Mouse (Mus musculus) CH12.LX (cell line): Measurements from ENCODE around the gene Cyp4f40. TPM values are rescaled to one million over a fixed set of nuclear protein-coding genes. Genes with fewer than 3 reads are reported as not detected.
"Not testable (repeated sequence)": the region's sequence is repeated elsewhere in the genome, so short reads cannot be mapped to it uniquely, and the experiment has no call there.

Source experiments
- DNase-seq: peaks from one replicate; pipeline ENCODE4 v3.0.0-alpha.2; 2013; ENCODE audit errors: extremely low read depth
- H3K27ac ChIP-seq: 2 replicates; pipeline ENCODE4 v1.5.1; 2012; ENCODE audit warnings: low read depth, mild to moderate bottlenecking, control low read depth, moderate library complexity; ENCODE audit not compliant: insufficient read depth
- H3K27me3 ChIP-seq: replicated peaks from 2 replicates; pipeline ENCODE3; 2012; ENCODE audit warnings: inconsistent platforms
- H3K36me3 ChIP-seq, 2 experiments: replicated peaks in 1 of 2; 2 replicates each; pipeline versions ENCODE3 to v1.6.1; 2012; ENCODE audit warnings: inconsistent platforms in 1 of 2, low read length in 1 of 2, mild to moderate bottlenecking in 1 of 2, mixed read lengths in 1 of 2, moderate library complexity in 1 of 2; ENCODE audit not compliant: control insufficient read depth in 1 of 2, insufficient read depth in 1 of 2
- H3K4me1 ChIP-seq, 2 experiments: 2 replicates each; pipeline ENCODE4 v1.6.1; 2012; ENCODE audit warnings: inconsistent platforms in 1 of 2, moderate library complexity in 1 of 2; ENCODE audit not compliant: insufficient read depth in 2 of 2, control insufficient read depth in 1 of 2
- H3K4me2 ChIP-seq: 2 replicates; pipeline ENCODE4 v1.6.1; 2012; ENCODE audit warnings: low read depth, mild to moderate bottlenecking, control low read depth; ENCODE audit not compliant: poor library complexity, insufficient read depth, severe bottlenecking
- H3K4me3 ChIP-seq, 3 experiments: fragments of 150-350 bp in 1 of 3; sonication (generic) in 1 of 3; replicated peaks in 1 of 3; 2 replicates each; pipeline versions ENCODE3 to v1.5.1; 2011 to 2012; ENCODE audit warnings: low read depth in 2 of 3, low read length in 2 of 3, mild to moderate bottlenecking in 2 of 3, moderate library complexity in 2 of 3, control low read depth in 1 of 3, improper control_type of control experiment in 1 of 3, inconsistent platforms in 1 of 3, mixed read lengths in 1 of 3; ENCODE audit not compliant: poor library complexity in 1 of 3
- H3K79me2 ChIP-seq: replicated peaks from 2 replicates; pipeline ENCODE4 v1.6.1; 2012; ENCODE audit warnings: mild to moderate bottlenecking, moderate library complexity; ENCODE audit not compliant: control insufficient read depth, poor library complexity, insufficient read depth, severe bottlenecking; ENCODE audit errors: extremely low read depth
- H3K9ac ChIP-seq: 2 replicates; pipeline ENCODE4 v1.6.1; 2012; ENCODE audit warnings: low read depth, mild to moderate bottlenecking, control low read depth, moderate library complexity; ENCODE audit not compliant: insufficient read depth
- H3K9me3 ChIP-seq: replicated peaks from 2 replicates; pipeline ENCODE3; 2012; ENCODE audit warnings: low read length, inconsistent platforms, mixed read lengths
- CTCF ChIP-seq, 2 experiments: IDR thresholded peaks in 1 of 2; conservative IDR thresholded peaks in 1 of 2; 2 replicates each; pipeline ENCODE4 v1.5.1; 2011 to 2012; ENCODE audit warnings: low read depth in 2 of 2, low read length in 2 of 2, improper control_type of control experiment in 1 of 2, inconsistent platforms in 1 of 2, mild to moderate bottlenecking in 1 of 2, moderate library complexity in 1 of 2
- JUN ChIP-seq: IDR thresholded peaks from 2 replicates; pipeline ENCODE4 v1.6.1; 2011; ENCODE audit warnings: low read depth, mild to moderate bottlenecking, low read length, improper control_type of control experiment, moderate library complexity; ENCODE audit not compliant: insufficient read depth
- JUND ChIP-seq: conservative IDR thresholded peaks from 2 replicates; pipeline ENCODE4 v1.6.1; 2011; ENCODE audit warnings: low read depth, low read length, improper control_type of control experiment
- KAT2A ChIP-seq: IDR thresholded peaks from 2 replicates; pipeline ENCODE4 v1.6.1; 2012; ENCODE audit warnings: low read length, improper control_type of control experiment, inconsistent platforms; ENCODE audit not compliant: insufficient replicate concordance
- MAX ChIP-seq: IDR thresholded peaks from 2 replicates; pipeline ENCODE4 v1.6.1; 2011; ENCODE audit warnings: low read length, improper control_type of control experiment
- MEF2A ChIP-seq: IDR thresholded peaks from 2 replicates; pipeline ENCODE4 v1.6.1; 2014; ENCODE audit warnings: low read depth, mild to moderate bottlenecking, inconsistent platforms, low read length, improper control_type of control experiment, borderline replicate concordance
- MXI1 ChIP-seq: IDR thresholded peaks from 2 replicates; pipeline ENCODE4 v1.6.1; 2011; ENCODE audit warnings: mild to moderate bottlenecking, low read depth, low read length, improper control_type of control experiment
- NRF1 ChIP-seq: IDR thresholded peaks from 2 replicates; pipeline ENCODE4 v1.6.1; 2014; ENCODE audit warnings: low read depth, mild to moderate bottlenecking, inconsistent platforms, low read length, improper control_type of control experiment, moderate library complexity
- RAD21 ChIP-seq: IDR thresholded peaks from 2 replicates; pipeline ENCODE4 v1.6.1; 2011; ENCODE audit warnings: low read depth, mild to moderate bottlenecking, low read length, improper control_type of control experiment, moderate library complexity
- RCOR1 ChIP-seq: conservative IDR thresholded peaks from 2 replicates; pipeline ENCODE4 v1.6.1; 2012; ENCODE audit warnings: low read depth, mild to moderate bottlenecking, inconsistent platforms, low read length, improper control_type of control experiment
- USF1 ChIP-seq: IDR thresholded peaks from 2 replicates; pipeline ENCODE4 v1.6.1; 2014; ENCODE audit warnings: low read depth, mild to moderate bottlenecking, inconsistent platforms, low read length, improper control_type of control experiment
- ZC3H11A ChIP-seq: IDR thresholded peaks from 2 replicates; pipeline ENCODE4 v1.6.1; 2012; ENCODE audit warnings: low read depth, mild to moderate bottlenecking, inconsistent platforms, low read length, improper control_type of control experiment
- dilution Hi-C: fragments of 300-500 bp; cut with MboI; formaldehyde crosslinking; loops from 2 replicates; pipeline ENCODE4 v1.14.3; 2020; ENCODE audit warnings: low sequenced_read_pairs; ENCODE audit not compliant: extremely low pct_unique_long_range_greater_than_20kb, extremely low pct_ligation_motif_present
- in situ Hi-C: fragments of 300-500 bp; cut with MboI; formaldehyde crosslinking; loops from 3 replicates; pipeline ENCODE4 v1.14.3; 2019; ENCODE audit warnings: low sequenced_read_pairs, low pct_ligation_motif_present, low pct_unique_long_range_greater_than_20kb, mixed read lengths
- polyA plus RNA-seq: library from polyadenylated mRNA; unstranded; fragments of >175 nt; gene quantifications from 2 replicates; pipeline ENCODE4 v1.2.1, GENCODE M21; 2012; ENCODE audit warnings: low read depth; ENCODE audit not compliant: insufficient read length
- total RNA-seq, 2 experiments: library from RNA; depleted of rRNA; stranded (reverse); fragments of 300-350 nt in 1 of 2; fragments of >200 nt in 1 of 2; gene quantifications; 2 replicates each; pipeline ENCODE4 v1.2.3; 2012 to 2014

Cyp4f40 gene
- total and polyA plus RNA-seq, 3 experiments: 0.08 to 0.44 (median 0.40) TPM

DNA sequence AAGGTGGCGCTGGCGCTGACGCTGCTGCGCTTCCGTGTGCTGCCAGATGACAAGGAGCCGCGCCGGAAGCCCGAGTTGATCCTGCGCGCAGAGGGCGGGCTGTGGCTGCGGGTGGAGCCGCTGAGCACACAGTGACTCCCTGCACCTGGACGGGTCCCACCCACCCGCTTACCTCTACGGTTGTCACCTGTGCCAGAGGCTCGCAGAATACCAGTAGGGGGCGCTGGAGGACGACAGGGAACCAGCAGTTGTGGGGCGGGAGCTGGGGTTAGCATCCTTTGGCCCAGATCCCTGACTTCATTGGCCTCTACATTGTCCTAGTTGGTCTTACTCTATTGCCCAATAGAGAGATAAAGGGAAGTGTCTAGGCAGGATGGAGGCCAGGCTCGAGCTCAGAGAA lies 44.1 kb downstream of the Cyp4f40 start:
- H3K4me3 ChIP-seq: no peak overlapping the region
- TF ChIP-seq USF1 (no peak), RAD21 (peak; percentile 6), CTCF (conservative IDR thresholded peaks at IDR 0.05 in 1 of 2, IDR thresholded peaks at IDR 0.05 in 1 of 2; ENCODE audit: low read depth in 2 of 2, low read length in 2 of 2) (peak in 1 of 2 experiments; percentile 40; a peak in 2 of 4 replicates)
- TF ChIP-seq, all 38 proteins: peak for 2
- no peaks in the 10 kb centered on the region for H3K36me3 ChIP-seq
- DNase-seq: no peak
- H3K9ac ChIP-seq: no peak overlapping the region
- H3K4me2 ChIP-seq: no peak overlapping the region
- H3K79me2 ChIP-seq: no peaks in the 10 kb centered on the region
- dilution Hi-C loops: no loop called here
- H3K27me3 ChIP-seq: peaks cover 12% of the 10 kb centered on the region
- H3K4me1 ChIP-seq: no peaks in the 10 kb centered on the region
- in situ Hi-C loops: no loop called here
- H3K27ac ChIP-seq: no peak overlapping the region
- H3K9me3 ChIP-seq: peaks cover 11% of the 10 kb centered on the region

GRCm38 (mm10) chr17:32710541-32710940 lies 51.8 kb downstream of the Cyp4f40 start:
- H3K4me1 ChIP-seq, dilution Hi-C loops, H3K4me2 ChIP-seq, H3K9me3 ChIP-seq, H3K27ac ChIP-seq, H3K27me3 ChIP-seq, H3K9ac ChIP-seq, H3K36me3 ChIP-seq, in situ Hi-C loops, DNase-seq, H3K4me3 ChIP-seq, H3K79me2 ChIP-seq: not testable (repeated sequence)

GRCm38 (mm10) chr17:32722151-32722550 lies 63.5 kb downstream of the Cyp4f40 start:
- H3K9ac ChIP-seq: not testable (repeated sequence)

DNA sequence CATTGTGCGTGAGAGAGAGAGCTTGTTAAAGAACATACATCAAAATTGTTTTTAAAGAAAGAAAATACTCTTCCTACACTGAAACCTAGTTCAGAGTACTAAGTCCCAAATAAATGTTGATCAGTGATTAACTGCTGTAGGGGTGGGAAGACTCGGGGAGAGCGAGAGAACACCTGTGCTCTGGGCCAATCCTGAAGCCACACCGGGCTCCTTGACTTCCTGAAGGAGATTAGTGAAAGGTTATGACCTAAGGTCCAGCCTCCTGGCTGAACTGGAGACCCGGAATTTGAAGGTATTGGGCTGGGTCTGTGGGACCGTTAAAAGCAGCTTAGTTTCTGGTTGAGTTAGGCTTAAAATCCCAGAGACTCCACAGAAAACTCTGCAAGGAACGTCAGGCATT lies 64.1 kb downstream of the Cyp4f40 start:
- Histone ChIP-seq H3K4me2 (no peak overlapping the region), H3K4me3 (no peak overlapping the region), H3K27me3 (no peaks in the 10 kb centered on the region), H3K9ac (no peak overlapping the region), H3K9me3 (no peaks in the 10 kb centered on the region), H3K79me2 (no peaks in the 10 kb centered on the region), H3K36me3 (no peaks in the 10 kb centered on the region), H3K4me1 (peaks cover 0 to 6% of the 10 kb centered on the region in 2 experiments; a peak in 1 of 4 replicates), H3K27ac (no peak overlapping the region)
- DNase-seq: no peak
- TF ChIP-seq RCOR1 (no peak), MEF2A (no peak), MAX (no peak), ZC3H11A (no peak), MXI1 (no peak), KAT2A (no peak), JUND (no peak), NRF1 (no peak), JUN (no peak)
- dilution Hi-C loops: no loop called here
- in situ Hi-C loops: no loop called here

More at GRCm38 (mm10) chr17:32722151-32722550, 63.5 kb downstream of the Cyp4f40 start:
- H3K79me2 ChIP-seq, H3K4me3 ChIP-seq, H3K4me2 ChIP-seq, H3K4me1 ChIP-seq, dilution Hi-C loops, H3K27me3 ChIP-seq, DNase-seq, in situ Hi-C loops, H3K9me3 ChIP-seq, H3K27ac ChIP-seq, H3K36me3 ChIP-seq: not testable (repeated sequence)

DNA sequence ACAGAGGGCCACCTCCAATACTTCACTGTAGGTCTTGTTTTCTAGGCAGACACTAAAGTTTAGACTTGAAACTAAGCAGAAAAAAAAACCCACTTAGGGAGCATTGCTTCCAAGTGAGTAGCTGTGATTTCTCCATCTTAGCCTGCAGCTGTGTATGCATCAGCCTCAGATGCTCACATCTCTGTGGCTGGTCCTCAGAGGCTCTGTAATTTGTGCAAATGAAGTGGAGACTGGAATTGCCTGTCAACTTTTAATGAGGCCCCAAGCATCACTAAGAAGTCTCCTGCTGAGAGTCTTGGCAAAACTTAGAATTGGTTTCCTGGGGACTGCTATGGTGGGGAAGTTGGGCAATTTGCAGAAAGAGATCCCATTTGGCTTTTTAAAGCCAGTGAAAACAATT lies 67.7 kb downstream of the Cyp4f40 start:
- H3K9ac ChIP-seq, H3K4me3 ChIP-seq, H3K36me3 ChIP-seq, dilution Hi-C loops, H3K9me3 ChIP-seq, in situ Hi-C loops, H3K79me2 ChIP-seq, H3K27ac ChIP-seq, DNase-seq, H3K27me3 ChIP-seq, H3K4me2 ChIP-seq, H3K4me1 ChIP-seq: not testable (repeated sequence)
